Mouse (Mus musculus): ENCODE data around the gene Cmtm5. TPM values are rescaled to one million over a fixed set of nuclear protein-coding genes. Genes with fewer than 3 reads are reported as not detected.

Cmtm5 gene
- total RNA-seq, 2 experiments from 2014 or later = 45.2 to 52.0 TPM

Small RNA genes within 50 kb of the gene (microRNA-seq; reads per million reads assigned to microRNA genes)
- gene Mir208a = 0.21 to 0.75 reads per million in 2 experiments
- 0 to 0.25 reads per million in 2 experiments for gene Mir208b

Other genes starting within 250 kb of the Cmtm5 start
- 100 to 1,000 TPM; 193 to 195 TPM for gene Acin1, start 249.3 kb upstream of the Cmtm5 start, total RNA-seq (2021)
- gene Gm29776, start 237.4 kb upstream of the Cmtm5 start, total RNA-seq (2021) = not detected
- gene Cebpe, start 224.1 kb upstream of the Cmtm5 start, total RNA-seq (2021) = not detected
- gene Slc7a8, start 154.3 kb upstream of the Cmtm5 start, total RNA-seq (2021) = 10 to 100 TPM; 48.7 to 52.5 TPM
- gene Rnf212b, start 122.1 kb upstream of the Cmtm5 start, total RNA-seq (2021) = not detected
- 10 to 100 TPM; 20.6 to 21.9 TPM for gene Homez, start 65.3 kb upstream of the Cmtm5 start, total RNA-seq (2021)
- 10 to 100 TPM; 18.5 to 19.8 TPM for gene Ppp1r3e, start 58.7 kb upstream of the Cmtm5 start, total RNA-seq (2021)
- gene Bcl2l2, start 52.9 kb upstream of the Cmtm5 start, total RNA-seq (2021) = 100 to 1,000 TPM; 140 to 142 TPM
- gene Gm20521, start 52.8 kb upstream of the Cmtm5 start, total RNA-seq (2021) = not detected
- gene Pabpn1, start 43.8 kb upstream of the Cmtm5 start, total RNA-seq (2021) = 100 to 1,000 TPM; 229 to 230 TPM
- 100 to 1,000 TPM; 571 to 605 TPM for gene Slc22a17, start 23.1 kb upstream of the Cmtm5 start, total RNA-seq (2021)
- gene Efs, start 10.1 kb upstream of the Cmtm5 start, total RNA-seq (2021) = 1 to 10 TPM; 8.4 to 8.6 TPM
- gene Il25, start 3.6 kb upstream of the Cmtm5 start, total RNA-seq (2021) = under 1 TPM in 1 of 2 experiments, not detected in 1; 0.33 TPM
- 1 to 10 TPM; 3.8 to 5.0 TPM for gene Myh6, start 30.7 kb downstream of the Cmtm5 start, total RNA-seq (2021)
- not detected for gene Gm17428, start 40.7 kb downstream of the Cmtm5 start, total RNA-seq (2021)
- 10 to 100 TPM; 16.0 to 18.2 TPM for gene Myh7, start 58.4 kb downstream of the Cmtm5 start, total RNA-seq (2021)
- gene Ngdn, start 79.2 kb downstream of the Cmtm5 start, total RNA-seq (2021) = 10 to 100 TPM; 30.6 to 32.0 TPM
- 10 to 100 TPM; 41.8 to 44.5 TPM for gene Zfhx2, start 156.1 kb downstream of the Cmtm5 start, total RNA-seq (2021)
- 10 to 100 TPM; 22.9 to 23.1 TPM for gene Thtpa, start 158.5 kb downstream of the Cmtm5 start, total RNA-seq (2021)
- 10 to 100 TPM in 1 of 2 experiments, 1 to 10 TPM in 1; 9.5 to 10.2 TPM for gene Ap1g2, start 170.3 kb downstream of the Cmtm5 start, total RNA-seq (2021)
- 100 to 1,000 TPM; 279 to 305 TPM for gene Jph4, start 180.7 kb downstream of the Cmtm5 start, total RNA-seq (2021)

Measured in left cerebral cortex, adult 18-20 months (tissue).